Mouse (Mus musculus) testis, adult 2 months (tissue): ENCODE results near the gene Btg2. TPM values are rescaled to one million over a fixed set of nuclear protein-coding genes. Genes with fewer than 3 reads are reported as not detected.

Experiments used
- H3K27ac ChIP-seq: fragments of 200-500 bp; 2 replicates; pipeline ENCODE4 v1.5.1; 2012; ENCODE audit warnings: low read depth, low read length; ENCODE audit not compliant: control insufficient read depth, insufficient read depth
- H3K27me3 ChIP-seq: fragments of 200-500 bp; 2 replicates; pipeline ENCODE4 v1.6.1; 2012; ENCODE audit warnings: mild to moderate bottlenecking, low read length, moderate library complexity; ENCODE audit not compliant: control insufficient read depth, insufficient read depth
- H3K36me3 ChIP-seq: fragments of 200-500 bp; 2 replicates; pipeline ENCODE4 v1.6.1; 2012; ENCODE audit warnings: mild to moderate bottlenecking, low read length; ENCODE audit not compliant: control insufficient read depth, insufficient read depth
- H3K4me1 ChIP-seq: fragments of 200-500 bp; 2 replicates; pipeline ENCODE4 v1.6.1; 2012; ENCODE audit warnings: low read length; ENCODE audit not compliant: control insufficient read depth, insufficient read depth
- H3K4me3 ChIP-seq: fragments of 200-500 bp; 2 replicates; pipeline ENCODE4 v1.5.1; 2012; ENCODE audit warnings: low read depth, mild to moderate bottlenecking, low read length, moderate library complexity, mixed read lengths; ENCODE audit not compliant: control insufficient read depth
- CTCF ChIP-seq: fragments of 200-500 bp; IDR thresholded peaks from 2 replicates; pipeline ENCODE4 v1.5.1; 2012; ENCODE audit warnings: low read depth, mild to moderate bottlenecking, inconsistent platforms, low read length, moderate library complexity; ENCODE audit not compliant: control insufficient read depth, insufficient read depth, insufficient replicate concordance
- POLR2A ChIP-seq: fragments of 200-500 bp; IDR thresholded peaks from 2 replicates; pipeline ENCODE4 v1.6.1; 2012; ENCODE audit warnings: low read depth, mild to moderate bottlenecking, inconsistent platforms, low read length, moderate library complexity; ENCODE audit not compliant: control insufficient read depth
- polyA plus RNA-seq: library from polyadenylated mRNA; depleted of rRNA; stranded (reverse); fragments of >200 nt; gene quantifications from 2 replicates; pipeline ENCODE4 v1.2.3, GENCODE M21; 2012

The Btg2 gene
- polyA plus RNA-seq, 1 experiment: 2.9 TPM

DNA sequence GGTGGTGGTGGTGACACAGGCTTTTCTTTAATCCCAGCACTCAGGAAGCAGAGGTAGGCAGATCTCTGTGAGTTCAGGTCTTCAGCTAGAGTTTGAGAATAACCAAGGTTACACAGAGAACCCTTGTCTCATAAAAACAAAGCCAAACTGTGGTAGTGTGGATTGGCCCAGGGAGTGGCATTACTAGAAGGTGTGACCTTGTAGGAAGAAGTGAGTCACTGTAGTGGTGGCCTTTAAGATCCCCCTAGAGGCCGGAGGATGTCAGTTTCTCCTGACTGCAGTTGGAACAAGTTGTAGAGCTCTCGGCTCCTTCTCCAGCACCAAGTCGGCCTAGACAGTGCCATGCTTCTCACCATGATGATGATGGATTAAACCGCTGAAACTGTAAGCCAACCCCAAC lies 32.1 kb upstream of the Btg2 start, which contains the start of gene Chit1:
Chit1 (plus strand) TSS at position 264 of the 400 bp plus-strand sequence.
- H3K27me3 ChIP-seq: no peaks in the 10 kb centered on the region
- no peaks in the 10 kb centered on the region for H3K36me3 ChIP-seq
- H3K4me1 ChIP-seq: no peaks in the 10 kb centered on the region
- TF ChIP-seq POLR2A (no peak), CTCF (no peak)
- H3K4me3 ChIP-seq: no peak within 1 kb of the TSS
- no peak within 1 kb of the TSS for H3K27ac ChIP-seq

DNA sequence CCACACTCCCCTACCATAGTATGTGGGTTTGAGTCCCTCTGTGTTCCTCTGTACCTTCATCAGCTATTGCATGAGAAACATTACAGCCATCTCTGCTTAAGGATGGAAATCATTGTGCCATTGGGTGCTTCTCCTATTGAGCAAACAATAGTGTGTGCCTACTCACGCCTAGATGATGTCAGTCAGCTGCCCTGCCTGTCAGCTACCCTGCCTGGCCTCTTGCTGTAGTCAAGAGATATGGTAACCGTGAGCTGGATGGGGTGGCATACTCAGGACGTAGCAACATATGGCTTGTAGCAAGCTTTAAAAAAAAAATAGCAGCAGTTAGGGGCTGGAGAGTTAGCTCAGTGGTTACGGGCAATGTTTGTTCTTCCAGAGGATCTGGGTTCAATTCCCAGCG lies 31.5 kb upstream of the Btg2 start:
- no peaks in the 10 kb centered on the region for H3K36me3 ChIP-seq
- no peak overlapping the region for H3K27ac ChIP-seq
- TF ChIP-seq CTCF (no peak), POLR2A (no peak)
- H3K27me3 ChIP-seq: no peaks in the 10 kb centered on the region
- no peaks in the 10 kb centered on the region for H3K4me1 ChIP-seq
- H3K4me3 ChIP-seq: no peak overlapping the region

DNA sequence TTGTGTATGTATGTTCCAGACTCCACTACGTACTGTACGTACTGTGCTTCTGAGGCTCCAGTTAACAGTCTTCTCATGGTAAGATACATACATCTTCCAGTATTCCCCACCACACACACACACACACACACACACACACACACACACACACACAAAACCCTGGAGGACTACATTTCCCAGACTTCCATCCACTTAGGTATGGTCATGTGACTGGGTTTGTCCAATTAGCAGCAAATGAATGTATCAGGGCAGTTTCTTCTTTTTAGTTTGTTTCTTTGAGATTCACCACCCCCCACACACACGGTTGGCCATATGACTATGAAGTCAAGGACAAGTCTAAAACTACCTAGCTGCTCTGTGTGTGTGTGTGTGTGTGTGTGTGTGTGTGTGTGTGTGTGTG lies 31.1 kb upstream of the Btg2 start:
- Histone ChIP-seq H3K27ac (no peak overlapping the region), H3K4me3 (no peak overlapping the region), H3K4me1 (no peaks in the 10 kb centered on the region), H3K27me3 (no peaks in the 10 kb centered on the region), H3K36me3 (no peaks in the 10 kb centered on the region)
- no peak for TF ChIP-seq CTCF

DNA sequence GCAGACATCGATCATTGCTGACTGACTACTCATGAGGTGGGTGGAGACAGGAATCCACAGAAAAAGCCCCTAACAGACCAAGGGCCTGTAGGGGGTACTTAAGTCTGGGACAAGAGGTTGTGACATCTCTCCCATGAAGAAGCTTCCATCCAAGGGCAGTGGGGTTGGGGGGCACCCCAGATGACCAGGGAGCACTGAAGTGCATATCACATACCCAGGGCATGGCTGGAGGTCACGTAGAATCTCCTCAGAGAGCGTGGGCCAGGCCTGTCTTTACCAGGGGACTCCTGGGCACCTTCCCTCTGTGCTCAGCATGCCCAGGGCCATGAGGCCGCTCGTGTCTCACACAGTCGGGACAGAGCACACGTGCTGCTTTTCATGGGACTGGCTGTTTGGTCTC lies 28.9 kb upstream of the Btg2 start:
- no peaks in the 10 kb centered on the region for H3K27me3 ChIP-seq
- TF ChIP-seq CTCF (no peak), POLR2A (no peak)
- H3K4me3 ChIP-seq: no peak overlapping the region
- H3K4me1 ChIP-seq: no peaks in the 10 kb centered on the region
- no peaks in the 10 kb centered on the region for H3K36me3 ChIP-seq
- no peak overlapping the region for H3K27ac ChIP-seq

DNA sequence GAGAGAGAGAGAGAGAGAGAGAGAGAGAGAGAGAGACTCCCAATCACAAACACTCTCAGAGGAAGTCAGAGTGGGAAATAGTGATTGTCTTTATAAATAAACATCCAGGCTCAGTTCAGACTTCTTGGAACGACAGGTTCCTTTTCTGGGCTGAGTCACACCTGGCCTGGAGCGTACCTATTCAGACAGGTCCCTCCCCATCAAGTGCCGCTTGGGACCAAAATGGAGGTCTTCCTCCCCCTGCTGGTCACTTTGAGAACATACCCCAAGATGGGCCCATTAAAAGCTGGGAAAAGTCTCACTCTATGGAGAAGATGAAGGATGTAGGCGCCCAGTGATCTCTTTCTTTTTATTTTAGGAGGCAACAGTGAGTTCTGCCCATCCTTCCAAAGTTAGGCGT lies 27.8 kb upstream of the Btg2 start:
- H3K27ac ChIP-seq: no peak overlapping the region
- TF ChIP-seq POLR2A: no peak
- peak; percentile 65; the same call in 1 of the 2 replicates for TF ChIP-seq CTCF
- H3K4me1 ChIP-seq: no peaks in the 10 kb centered on the region
- no peaks in the 10 kb centered on the region for H3K36me3 ChIP-seq
- H3K4me3 ChIP-seq: no peak overlapping the region
- H3K27me3 ChIP-seq: no peaks in the 10 kb centered on the region

DNA sequence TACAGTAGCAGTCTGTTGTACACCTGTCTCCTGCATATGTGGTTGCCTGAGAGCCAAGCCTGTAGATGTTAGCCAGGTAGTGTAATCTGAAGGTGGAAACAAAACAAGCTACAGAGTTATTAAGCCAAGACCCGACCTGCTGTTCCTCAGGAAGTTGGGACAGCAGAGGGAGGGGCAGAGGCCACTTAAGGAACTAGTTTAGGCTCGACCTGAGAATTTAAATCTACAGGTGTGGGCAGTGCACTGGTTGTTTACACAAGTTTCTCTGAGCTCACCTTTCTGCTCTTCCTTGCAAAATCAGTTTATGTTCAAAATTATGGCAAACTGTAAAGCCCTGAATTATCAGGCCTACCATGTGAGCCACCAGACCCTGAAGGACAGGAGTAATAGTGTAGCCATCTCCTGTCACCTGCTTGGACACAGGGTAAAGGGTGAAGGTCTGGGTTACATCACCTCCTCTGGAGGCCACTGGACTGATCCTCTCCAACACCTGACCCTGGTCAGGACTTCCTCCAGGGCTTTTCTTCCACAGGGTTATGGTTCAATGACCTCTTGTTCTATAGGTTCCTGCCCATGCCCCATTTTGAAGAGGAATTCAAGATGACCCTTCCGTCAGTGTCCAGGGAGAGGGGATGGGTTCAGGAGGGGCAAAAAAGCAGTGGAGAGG lies 27.0 kb upstream of the Btg2 start:
- H3K27me3 ChIP-seq: no peaks in the 10 kb centered on the region
- no peaks in the 10 kb centered on the region for H3K4me1 ChIP-seq
- no peak overlapping the region for H3K27ac ChIP-seq
- no peak overlapping the region for H3K4me3 ChIP-seq
- TF ChIP-seq CTCF (no peak), POLR2A (no peak)
- H3K36me3 ChIP-seq: no peaks in the 10 kb centered on the region

DNA sequence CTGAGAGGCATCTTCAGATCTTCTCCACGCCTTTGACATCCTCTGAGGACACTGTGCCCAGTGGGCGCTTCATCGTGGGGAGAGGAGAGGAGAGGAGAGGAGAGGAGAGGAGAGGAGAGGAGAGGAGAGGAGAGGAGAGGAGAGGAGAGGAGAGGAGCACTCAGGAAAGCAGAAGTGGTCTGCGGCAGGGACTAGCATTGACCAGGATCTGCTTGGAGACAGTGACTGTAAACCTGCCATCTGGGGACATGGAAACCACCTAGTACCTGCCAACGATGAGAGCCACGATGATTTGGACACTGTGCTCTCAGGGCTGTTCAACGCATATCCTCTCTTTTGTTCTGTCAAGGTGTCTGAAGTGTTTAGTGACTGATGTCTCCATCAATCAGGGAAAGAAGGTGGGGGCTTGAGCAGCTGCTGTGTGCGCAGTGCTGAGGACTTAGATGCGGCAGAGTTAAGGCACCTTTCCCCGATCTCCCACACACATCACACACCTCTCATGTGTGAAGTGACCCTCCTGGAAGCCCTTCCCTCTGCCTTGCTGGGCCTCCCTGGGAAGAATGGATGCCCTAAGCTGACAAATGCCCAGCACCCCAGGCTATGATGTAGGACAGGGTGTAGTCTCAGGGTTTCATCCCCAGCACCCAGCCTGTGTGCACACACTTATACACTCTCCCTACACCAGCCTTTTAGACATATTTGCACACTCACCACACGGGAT lies 26.3 kb upstream of the Btg2 start:
- TF ChIP-seq POLR2A (no peak), CTCF (no peak)
- Histone ChIP-seq H3K4me1 (no peaks in the 10 kb centered on the region), H3K27me3 (no peaks in the 10 kb centered on the region), H3K27ac (no peak overlapping the region), H3K4me3 (no peak overlapping the region), H3K36me3 (no peaks in the 10 kb centered on the region)

DNA sequence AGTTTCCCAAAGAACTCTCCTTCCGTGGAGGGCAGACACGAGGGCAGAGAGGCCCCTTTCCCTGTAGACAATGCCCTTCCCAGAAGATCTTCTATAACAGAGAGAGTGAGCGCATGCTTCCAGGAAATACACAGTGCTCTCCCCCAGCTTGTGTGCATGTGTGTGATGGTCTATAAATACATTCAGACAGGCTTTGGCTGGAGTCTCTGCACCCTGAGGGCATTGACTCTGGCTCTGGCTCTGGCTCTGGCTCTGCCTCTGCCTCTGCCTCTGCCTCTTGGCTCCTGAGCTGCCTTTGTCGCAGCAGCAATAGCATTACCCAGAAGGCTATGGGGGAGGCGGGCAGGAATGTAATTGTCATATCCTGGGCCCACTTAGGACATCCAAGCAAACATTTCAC lies 24.9 kb upstream of the Btg2 start:
- Histone ChIP-seq H3K36me3 (no peaks in the 10 kb centered on the region), H3K4me1 (peaks cover 5% of the 10 kb centered on the region), H3K27ac (no peak overlapping the region), H3K27me3 (no peaks in the 10 kb centered on the region), H3K4me3 (no peak overlapping the region)
- no peak for TF ChIP-seq CTCF
- no peak for TF ChIP-seq POLR2A
